Mouse (Mus musculus) forebrain, embryonic 16.5 days (tissue): ENCODE data around the gene Dlgap1. TPM values are rescaled to one million over a fixed set of nuclear protein-coding genes. Genes with fewer than 3 reads are reported as not detected.

Source experiments
- ATAC-seq: fragments of 200-750 bp; cut with Nextera tagmentation; 2 replicates; pipeline ENCODE4 v1.8.0; 2017; ENCODE audit warnings: mild to moderate bottlenecking, moderate library complexity
- H3K27ac ChIP-seq: fragments of 300-500 bp; sonication (generic); 2 replicates; pipeline ENCODE4 v1.5.1; 2014; ENCODE audit warnings: low read length, control low read depth
- H3K27me3 ChIP-seq: fragments of 300-500 bp; sonication (generic); replicated peaks from 2 replicates; pipeline ENCODE4 v1.6.1; 2014; ENCODE audit warnings: low read length; ENCODE audit not compliant: control insufficient read depth, insufficient read depth
- H3K36me3 ChIP-seq: fragments of 300-500 bp; sonication (generic); 2 replicates; pipeline ENCODE4 v1.6.1; 2014; ENCODE audit not compliant: control insufficient read depth, insufficient read depth
- H3K4me1 ChIP-seq: fragments of 300-500 bp; sonication (generic); replicated peaks from 2 replicates; pipeline ENCODE4 v1.6.1; 2014; ENCODE audit warnings: low read length; ENCODE audit not compliant: control insufficient read depth, insufficient read depth
- H3K4me2 ChIP-seq: fragments of 300-500 bp; sonication (generic); 2 replicates; pipeline ENCODE4 v1.6.1; 2014; ENCODE audit warnings: mild to moderate bottlenecking, low read length, control low read depth
- H3K4me3 ChIP-seq: fragments of 300-500 bp; sonication (generic); replicated peaks from 2 replicates; pipeline ENCODE4 v1.5.1; 2014; ENCODE audit warnings: mild to moderate bottlenecking, low read length, control low read depth
- H3K9ac ChIP-seq: fragments of 300-500 bp; sonication (generic); replicated peaks from 2 replicates; pipeline ENCODE4 v1.6.1; 2014; ENCODE audit warnings: low read depth, low read length, control low read depth
- H3K9me3 ChIP-seq: fragments of 300-500 bp; sonication (generic); 2 replicates; pipeline ENCODE4 v1.6.1; 2016; ENCODE audit warnings: low read length; ENCODE audit not compliant: control insufficient read depth
- WGBS: fragments of 180-500 bp; shearing (Covaris S2); extraction: QIAGEN DNeasy Blood & Tissue Kit; methylation state at CpG from one replicate; pipeline ENCODE4 v1.1.7; 2014; 5-methylcytosine and 5-hydroxymethylcytosine counted together
- polyA plus RNA-seq: library from polyadenylated mRNA; unstranded; fragments of >200 nt; fragmentation: Nextera tagmentation; extraction: Ambion mirVana; gene quantifications from 2 replicates; pipeline ENCODE4 v1.2.1, GENCODE M21; 2015

The Dlgap1 gene
- polyA plus RNA-seq, 1 experiment from 2014 or later: 47.2 TPM

- Histone ChIP-seq H3K4me3 (no peak overlapping the region), H3K9ac (no peak overlapping the region), H3K27ac (no peak overlapping the region), H3K4me2 (no peak overlapping the region), H3K4me1 (peaks cover 45% of the 10 kb centered on the region), H3K27me3 (peaks cover 1% of the 10 kb centered on the region; the same call in 1 of the 2 replicates), H3K9me3 (no peaks in the 10 kb centered on the region), H3K36me3 (no peaks in the 10 kb centered on the region)
- ATAC-seq: no peak
- 26% methylated on average over 6 of the region's 6 CpGs for WGBS
Measured at GRCm38 (mm10) chr17:70854021-70854420, 885.1 kb downstream of the Dlgap1 start.

- WGBS: 38% methylated on average over 12 of the region's 12 CpGs
Measured at GRCm38 (mm10) chr17:70856871-70857415, 888.1 kb downstream of the Dlgap1 start.

GRCm38 (mm10) chr17:70858814-70859213 lies 889.9 kb downstream of the Dlgap1 start:
- Histone ChIP-seq H3K27me3 (no peaks in the 10 kb centered on the region), H3K36me3 (no peaks in the 10 kb centered on the region), H3K4me2 (no peak overlapping the region), H3K9ac (no peak overlapping the region), H3K27ac (no peak overlapping the region), H3K4me1 (peaks cover 4% of the 10 kb centered on the region), H3K9me3 (no peaks in the 10 kb centered on the region), H3K4me3 (no peak overlapping the region)
- no peak for ATAC-seq
- 91% methylated on average over 4 of the region's 4 CpGs for WGBS

More at GRCm38 (mm10) chr17:70856871-70857415, 888.1 kb downstream of the Dlgap1 start:
- H3K27ac ChIP-seq: no peak overlapping the region
- no peak overlapping the region for H3K9ac ChIP-seq
- no peaks in the 10 kb centered on the region for H3K36me3 ChIP-seq
- no peak overlapping the region for H3K4me3 ChIP-seq
- no peak overlapping the region for H3K4me2 ChIP-seq
- H3K27me3 ChIP-seq: no peaks in the 10 kb centered on the region
- no peak for ATAC-seq
- no peaks in the 10 kb centered on the region for H3K9me3 ChIP-seq
- H3K4me1 ChIP-seq: peaks cover 18% of the 10 kb centered on the region

- ATAC-seq: no peak
- H3K4me1 ChIP-seq: no peaks in the 10 kb centered on the region
- 97% methylated on average over 8 of the region's 8 CpGs for WGBS
Measured at GRCm38 (mm10) chr17:70864117-70864516, 895.2 kb downstream of the Dlgap1 start.

GRCm38 (mm10) chr17:70864645-70865044 lies 895.8 kb downstream of the Dlgap1 start:
- ATAC-seq: no peak
- Histone ChIP-seq H3K4me1 (no peaks in the 10 kb centered on the region), H3K9ac (no peak overlapping the region), H3K27me3 (no peaks in the 10 kb centered on the region), H3K9me3 (no peaks in the 10 kb centered on the region), H3K36me3 (no peaks in the 10 kb centered on the region), H3K27ac (no peak overlapping the region), H3K4me3 (no peak overlapping the region), H3K4me2 (no peak overlapping the region)
- WGBS: 82% methylated on average over 3 of the region's 3 CpGs

More at GRCm38 (mm10) chr17:70864117-70864516, 895.2 kb downstream of the Dlgap1 start:
- H3K27me3 ChIP-seq: no peaks in the 10 kb centered on the region
- H3K4me3 ChIP-seq: no peak overlapping the region
- no peak overlapping the region for H3K27ac ChIP-seq
- H3K36me3 ChIP-seq: no peaks in the 10 kb centered on the region
- H3K9me3 ChIP-seq: no peaks in the 10 kb centered on the region
- no peak overlapping the region for H3K4me2 ChIP-seq
- H3K9ac ChIP-seq: no peak overlapping the region

- no peaks in the 10 kb centered on the region for H3K9me3 ChIP-seq
- no peak overlapping the region for H3K4me3 ChIP-seq
- WGBS: 81% methylated on average over 10 of the region's 10 CpGs
Measured at GRCm38 (mm10) chr17:70865060-70865604, 896.3 kb downstream of the Dlgap1 start.

GRCm38 (mm10) chr17:70866029-70866428 lies 897.2 kb downstream of the Dlgap1 start:
- no peak overlapping the region for H3K4me2 ChIP-seq
- ATAC-seq: no peak
- no peak overlapping the region for H3K9ac ChIP-seq
- H3K36me3 ChIP-seq: no peaks in the 10 kb centered on the region
- 91% methylated on average over 5 of the region's 5 CpGs for WGBS
- no peaks in the 10 kb centered on the region for H3K4me1 ChIP-seq
- H3K27ac ChIP-seq: no peak overlapping the region
- H3K4me3 ChIP-seq: no peak overlapping the region
- H3K9me3 ChIP-seq: no peaks in the 10 kb centered on the region
- H3K27me3 ChIP-seq: no peaks in the 10 kb centered on the region

More at GRCm38 (mm10) chr17:70865060-70865604, 896.3 kb downstream of the Dlgap1 start:
- ATAC-seq: no peak
- H3K36me3 ChIP-seq: no peaks in the 10 kb centered on the region
- no peaks in the 10 kb centered on the region for H3K4me1 ChIP-seq
- H3K27me3 ChIP-seq: no peaks in the 10 kb centered on the region
- no peak overlapping the region for H3K27ac ChIP-seq
- no peak overlapping the region for H3K4me2 ChIP-seq
- no peak overlapping the region for H3K9ac ChIP-seq

GRCm38 (mm10) chr17:70866538-70867114 lies 897.8 kb downstream of the Dlgap1 start:
- H3K4me2 ChIP-seq: no peak overlapping the region
- no peak overlapping the region for H3K4me3 ChIP-seq
- H3K36me3 ChIP-seq: no peaks in the 10 kb centered on the region
- H3K9me3 ChIP-seq: no peaks in the 10 kb centered on the region
- no peaks in the 10 kb centered on the region for H3K27me3 ChIP-seq
- no peak overlapping the region for H3K27ac ChIP-seq
- H3K4me1 ChIP-seq: no peaks in the 10 kb centered on the region
- WGBS: 78% methylated on average over 6 of the region's 6 CpGs
- H3K9ac ChIP-seq: no peak overlapping the region
- no peak for ATAC-seq

- no peaks in the 10 kb centered on the region for H3K27me3 ChIP-seq
- no peaks in the 10 kb centered on the region for H3K36me3 ChIP-seq
- no peak overlapping the region for H3K4me3 ChIP-seq
- no peak overlapping the region for H3K27ac ChIP-seq
- ATAC-seq: no peak
- no peaks in the 10 kb centered on the region for H3K9me3 ChIP-seq
- H3K4me1 ChIP-seq: peaks cover 14% of the 10 kb centered on the region
- no peak overlapping the region for H3K9ac ChIP-seq
- no peak overlapping the region for H3K4me2 ChIP-seq
- 90% methylated on average over 5 of the region's 5 CpGs for WGBS
Measured at GRCm38 (mm10) chr17:70868577-70869229, 899.8 kb downstream of the Dlgap1 start.
